Mouse (Mus musculus): ENCODE measurements around the gene Scrg1.
"Not testable (repeated sequence)": the region's sequence is repeated elsewhere in the genome, so short reads cannot be mapped to it uniquely, and the experiment has no call there.

Scrg1 gene

GRCm38 (mm10) chr8:57510791-57511315 is 55.1 kb downstream of the Scrg1 start:
- no peak for DNase-seq (ENCODE audit: low spot score in 2 of 2)

GRCm38 (mm10) chr8:57511316-57512118 is 55.8 kb downstream of the Scrg1 start, which contains the start of gene Hmgb2:
TSS of gene Hmgb2 (plus strand) at chr8:57511907.
- DNase-seq (ENCODE audit: low spot score in 2 of 2): peak; percentile 99 to 100

- DNase-seq (ENCODE audit: low spot score in 2 of 2): peak in 1 of 2 experiments; percentile 60
Observed at GRCm38 (mm10) chr8:57512141-57513056, 56.7 kb downstream of the Scrg1 start.

GRCm38 (mm10) chr8:57513178-57513661 is 57.5 kb downstream of the Scrg1 start:
- not testable (repeated sequence) for DNase-seq (ENCODE audit: low spot score in 2 of 2)

- DNase-seq (ENCODE audit: low spot score in 2 of 2): not testable (repeated sequence)
Observed at GRCm38 (mm10) chr8:57516685-57517084, 61.0 kb downstream of the Scrg1 start.

DNA sequence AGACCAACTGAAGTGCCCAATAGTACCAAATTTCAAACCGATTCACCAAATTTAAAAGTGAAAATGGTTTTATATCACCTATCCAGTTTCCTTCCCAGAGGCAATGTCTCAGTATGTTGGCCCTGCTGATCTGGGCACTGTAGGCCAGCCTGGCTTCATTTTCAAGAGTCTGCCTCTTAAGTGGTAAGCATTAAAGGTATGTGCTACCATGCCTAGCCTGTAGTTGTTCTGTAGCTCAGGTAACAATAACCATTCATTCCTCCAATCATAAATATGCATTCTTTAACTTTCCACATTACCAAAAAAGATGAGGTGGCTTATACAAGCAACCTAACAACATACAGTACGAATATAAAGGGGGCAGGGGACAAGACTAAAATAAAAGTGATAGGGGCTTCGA is 62.0 kb downstream of the Scrg1 start:
- DNase-seq (ENCODE audit: low spot score in 2 of 2): no peak

GRCm38 (mm10) chr8:57520186-57520786 is 64.6 kb downstream of the Scrg1 start:
- DNase-seq (ENCODE audit: low spot score in 2 of 2): no peak

All from spleen, postnatal 10 days (tissue).